Mouse (Mus musculus): ENCODE measurements around the gene Syt1.

The Syt1 gene

GRCm38 (mm10) chr10:108572764-108573163 is 438.0 kb downstream of the Syt1 start:
- no peak for DNase-seq (ENCODE audit: low spot score)

GRCm38 (mm10) chr10:108571104-108571503 is 439.7 kb downstream of the Syt1 start:
- DNase-seq (ENCODE audit: low spot score) = no peak

GRCm38 (mm10) chr10:108569568-108570139 is 441.1 kb downstream of the Syt1 start:
- DNase-seq (ENCODE audit: low spot score) = no peak

GRCm38 (mm10) chr10:108568925-108569324 is 441.9 kb downstream of the Syt1 start:
- DNase-seq (ENCODE audit: low spot score) = no peak

- DNase-seq (ENCODE audit: low spot score) = peak; percentile 12
These were observed 442.6 kb downstream of the Syt1 start for GRCm38 (mm10) chr10:108568136-108568535.

GRCm38 (mm10) chr10:108567456-108567855 is 443.3 kb downstream of the Syt1 start:
- no peak for DNase-seq (ENCODE audit: low spot score)

- no peak for DNase-seq (ENCODE audit: low spot score)
These were observed 451.2 kb downstream of the Syt1 start for GRCm38 (mm10) chr10:108559607-108559908.

GRCm38 (mm10) chr10:108558812-108559606 is 451.8 kb downstream of the Syt1 start:
- no peak for DNase-seq (ENCODE audit: low spot score)

GRCm38 (mm10) chr10:108552544-108552943 is 458.2 kb downstream of the Syt1 start:
- no peak for DNase-seq (ENCODE audit: low spot score)

- no peak for DNase-seq (ENCODE audit: low spot score)
These were observed 465.1 kb downstream of the Syt1 start for GRCm38 (mm10) chr10:108545715-108546114.

- no peak for DNase-seq (ENCODE audit: low spot score)
These were observed 469.2 kb downstream of the Syt1 start for GRCm38 (mm10) chr10:108541555-108541954.

- no peak for DNase-seq (ENCODE audit: low spot score)
These were observed 472.2 kb downstream of the Syt1 start for GRCm38 (mm10) chr10:108538546-108538945.

GRCm38 (mm10) chr10:108537641-108538040 is 473.1 kb downstream of the Syt1 start:
- peak; percentile 72 for DNase-seq (ENCODE audit: low spot score)

- DNase-seq (ENCODE audit: low spot score) = no peak
These were observed 474.9 kb downstream of the Syt1 start for GRCm38 (mm10) chr10:108535922-108536321.

- no peak for DNase-seq (ENCODE audit: low spot score)
These were observed 476.7 kb downstream of the Syt1 start for GRCm38 (mm10) chr10:108534112-108534511.

GRCm38 (mm10) chr10:108532916-108533315 is 477.9 kb downstream of the Syt1 start:
- DNase-seq (ENCODE audit: low spot score) = no peak

- no peak for DNase-seq (ENCODE audit: low spot score)
These were observed 478.5 kb downstream of the Syt1 start for GRCm38 (mm10) chr10:108532283-108532682.

GRCm38 (mm10) chr10:108531641-108532040 is 479.1 kb downstream of the Syt1 start:
- DNase-seq (ENCODE audit: low spot score) = no peak

- DNase-seq (ENCODE audit: low spot score) = no peak
These were observed 479.7 kb downstream of the Syt1 start for GRCm38 (mm10) chr10:108531111-108531510.

- no peak for DNase-seq (ENCODE audit: low spot score)
These were observed 482.4 kb downstream of the Syt1 start for GRCm38 (mm10) chr10:108528338-108528737.

GRCm38 (mm10) chr10:108525506-108525905 is 485.3 kb downstream of the Syt1 start:
- no peak for DNase-seq (ENCODE audit: low spot score)

- no peak for DNase-seq (ENCODE audit: low spot score)
These were observed 486.3 kb downstream of the Syt1 start for GRCm38 (mm10) chr10:108524306-108525029.

- DNase-seq (ENCODE audit: low spot score) = no peak
These were observed 491.6 kb downstream of the Syt1 start for GRCm38 (mm10) chr10:108519156-108519555.

Data from urinary bladder, postnatal 14 days (tissue).